Mouse (Mus musculus) layer of hippocampus, adult 8-10 months (tissue): Measurements from ENCODE around the gene Atg4b. TPM values are rescaled to one million over a fixed set of nuclear protein-coding genes. Genes with fewer than 3 reads are reported as not detected.

Source experiments
- DNase-seq, 2 experiments: peaks; one replicate each; pipeline ENCODE4 v3.0.0; 2022; ENCODE audit warnings: low spot score in 2 of 2
- total RNA-seq, 4 experiments: library from RNA; stranded (reverse); gene quantifications; 2 replicates each; pipeline ENCODE4 v1.2.4; 2022

Atg4b gene
- total RNA-seq: 10 to 100 TPM; 73.6 to 96.0 (median 80.6) TPM

- no peak for DNase-seq
Observed at GRCm38 (mm10) chr1:93751290-93751689, at the start of gene Atg4b. Gene Atg4b (plus strand): TSS chr1:93751500.

DNA sequence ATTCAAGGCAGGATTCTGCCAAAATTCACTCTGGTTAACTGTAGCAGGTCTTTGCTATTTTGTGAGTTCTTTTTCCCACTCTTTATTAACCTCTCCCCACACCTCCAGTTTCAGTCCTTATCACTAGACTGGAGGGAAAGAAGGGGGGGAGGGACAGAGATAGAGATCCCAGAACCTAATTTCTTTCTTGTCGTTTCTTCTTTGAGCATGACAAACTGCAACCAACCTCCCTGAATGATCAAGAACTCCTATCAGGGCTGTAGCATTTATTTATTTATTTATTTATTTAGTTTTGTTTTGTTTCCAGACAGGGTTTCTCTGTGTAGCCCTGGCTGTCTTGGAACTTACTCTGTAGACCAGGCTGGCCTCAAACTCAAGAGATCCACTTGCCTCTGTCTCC lies 49.2 kb upstream of the Atg4b start:
- no peak for DNase-seq

DNA sequence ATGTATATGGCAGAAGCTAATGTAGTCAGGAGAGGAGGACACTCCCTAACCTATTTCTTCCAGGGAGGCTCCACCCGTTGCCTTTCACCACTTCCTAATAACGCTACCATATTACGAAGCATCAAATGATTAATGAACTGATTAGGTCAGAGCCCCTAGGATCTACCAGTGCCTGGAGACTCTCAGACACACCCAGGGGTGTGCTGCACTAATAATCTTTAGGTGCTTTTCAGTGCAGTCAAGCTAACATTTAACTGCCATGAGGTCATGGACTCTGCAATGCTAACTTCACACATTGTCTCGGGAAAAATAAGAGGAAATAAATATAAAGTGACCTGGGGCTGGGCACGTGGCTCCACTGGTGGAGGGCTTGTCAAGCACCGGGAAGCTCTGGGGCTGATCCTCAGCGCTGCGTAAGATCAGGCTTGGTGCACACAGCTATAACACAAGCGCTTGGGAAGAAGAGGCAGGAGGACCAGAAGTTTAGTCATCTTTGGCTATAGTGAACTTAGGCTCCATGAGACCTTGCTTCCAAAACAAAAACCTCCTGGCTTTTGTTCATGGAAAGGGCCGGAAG lies 47.7 kb upstream of the Atg4b start:
- no peak for DNase-seq

GRCm38 (mm10) chr1:93704341-93704740 lies 47.0 kb upstream of the Atg4b start:
- no peak for DNase-seq

GRCm38 (mm10) chr1:93705389-93705788 lies 45.9 kb upstream of the Atg4b start:
- DNase-seq: no peak

- no peak for DNase-seq
Observed at GRCm38 (mm10) chr1:93716166-93716565, 35.1 kb upstream of the Atg4b start.

DNA sequence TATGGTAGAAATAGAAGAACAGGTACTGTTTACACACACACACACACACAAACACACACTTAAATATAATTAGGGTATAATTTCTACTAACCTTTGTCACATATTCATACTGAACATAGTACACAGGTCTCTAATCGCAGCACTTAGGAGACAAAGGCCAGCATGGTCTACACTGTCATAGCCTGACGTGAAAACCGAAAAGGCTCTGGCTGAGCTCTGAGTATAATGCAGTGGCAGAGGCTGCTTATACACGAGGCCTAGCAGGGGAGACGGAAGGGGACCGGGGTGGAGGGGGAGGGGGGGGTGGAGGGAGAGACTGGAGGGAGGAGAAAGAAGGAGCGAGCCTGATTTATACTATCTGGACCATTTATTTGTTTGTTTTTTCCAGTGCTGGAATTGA lies 29.7 kb upstream of the Atg4b start:
- DNase-seq: no peak

DNA sequence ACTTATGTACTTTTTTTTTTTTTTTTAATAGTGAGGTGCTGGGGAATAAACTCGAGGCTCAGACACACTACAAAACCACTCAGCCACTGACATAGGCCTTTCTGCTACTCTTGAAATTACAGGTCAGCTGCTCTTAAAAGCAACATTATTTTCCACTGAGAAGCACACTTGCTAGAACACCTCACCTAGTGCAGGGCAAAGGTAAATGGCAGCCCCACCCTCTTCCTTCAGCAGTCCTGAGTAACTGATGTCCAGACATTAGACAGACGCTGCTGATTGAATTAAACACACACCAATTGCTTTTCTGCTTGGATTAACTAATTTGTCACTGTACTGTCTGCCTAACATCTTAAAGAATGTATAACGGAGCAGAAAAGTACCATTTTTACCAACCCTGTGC lies 26.7 kb upstream of the Atg4b start:
- no peak for DNase-seq

GRCm38 (mm10) chr1:93725665-93726064 lies 25.6 kb upstream of the Atg4b start:
- no peak for DNase-seq

DNA sequence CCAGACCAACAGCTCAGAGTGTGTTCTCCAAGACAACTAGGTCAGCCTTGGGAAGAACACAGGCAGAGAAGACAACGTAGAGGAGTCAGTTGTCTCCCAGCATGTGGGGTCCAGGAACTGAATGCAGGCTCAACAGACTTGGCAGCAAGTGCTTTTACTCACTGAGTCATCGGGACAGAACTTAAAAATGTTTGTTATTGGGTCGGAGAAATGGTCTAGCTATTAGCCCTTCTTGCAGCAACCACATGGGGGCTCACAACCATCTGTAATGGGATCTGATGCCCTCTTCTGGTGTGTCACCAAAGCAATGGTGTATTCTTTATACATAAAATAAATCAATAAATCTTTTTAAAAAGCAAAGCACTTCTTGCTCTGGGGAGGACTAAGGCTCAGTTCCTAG lies 25.2 kb upstream of the Atg4b start:
- DNase-seq: no peak

- DNase-seq: peak; percentile 33 to 39
Observed at GRCm38 (mm10) chr1:93726974-93727373, 24.3 kb upstream of the Atg4b start.

- no peak for DNase-seq
Observed at GRCm38 (mm10) chr1:93731103-93731502, 20.2 kb upstream of the Atg4b start.

DNA sequence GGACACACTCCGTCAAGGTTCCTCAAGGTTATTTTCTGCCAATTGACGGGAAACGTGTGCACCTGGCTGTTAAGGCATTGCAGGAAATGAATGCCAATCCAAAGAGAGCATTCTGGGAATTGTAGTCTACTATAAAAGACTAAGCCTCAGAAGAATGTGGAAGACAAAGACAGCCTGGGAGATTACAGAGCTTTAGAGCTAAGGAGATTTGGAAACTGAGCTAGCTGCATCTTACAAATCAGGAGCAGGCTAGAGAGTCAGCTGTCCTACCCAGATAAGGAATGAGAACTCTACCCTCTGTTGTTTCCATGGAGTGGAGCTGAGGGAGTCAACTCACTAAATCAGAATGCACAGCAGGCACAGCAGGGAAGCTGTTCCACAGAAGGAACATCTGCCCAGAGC lies 19.4 kb upstream of the Atg4b start:
- no peak for DNase-seq

DNA sequence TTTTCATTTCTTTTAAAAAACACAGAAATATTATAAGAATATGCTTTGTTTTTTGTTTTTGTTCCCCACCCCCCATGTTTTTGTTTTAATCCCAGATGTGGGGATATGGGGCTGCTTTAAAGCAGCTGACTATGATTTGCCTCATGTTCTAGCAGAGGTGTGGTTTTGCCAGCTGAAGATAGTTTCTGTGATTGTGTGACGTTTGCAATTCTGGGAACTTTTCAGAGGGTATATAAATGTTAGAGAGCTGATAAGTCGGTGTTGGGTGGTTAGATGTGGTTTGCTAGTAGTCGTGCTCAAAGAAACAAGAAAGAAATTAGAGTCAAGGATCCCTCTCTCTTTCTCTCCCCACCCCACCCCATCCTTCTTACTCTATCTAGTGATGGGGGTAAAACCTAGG lies 15.4 kb upstream of the Atg4b start:
- DNase-seq: no peak

DNA sequence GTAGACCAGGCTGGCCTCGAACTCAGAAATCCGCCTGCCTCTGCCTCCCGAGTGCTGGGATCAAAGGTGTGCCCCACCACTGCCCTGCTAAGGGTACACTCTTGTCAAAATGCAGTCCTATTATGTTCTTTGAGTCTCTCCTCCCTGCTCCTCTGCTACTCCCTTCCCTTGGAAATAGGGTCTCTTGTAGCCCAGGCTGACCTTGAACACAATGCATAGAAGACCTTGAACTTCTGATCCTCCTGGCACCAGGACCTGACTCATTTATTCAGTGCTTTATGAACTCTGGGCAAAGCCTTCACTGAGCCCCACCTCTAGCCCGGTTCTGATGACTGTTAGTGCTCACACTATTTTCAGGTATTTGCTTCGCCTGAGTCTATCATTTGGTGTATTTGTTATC lies 13.6 kb upstream of the Atg4b start:
- DNase-seq: no peak

DNA sequence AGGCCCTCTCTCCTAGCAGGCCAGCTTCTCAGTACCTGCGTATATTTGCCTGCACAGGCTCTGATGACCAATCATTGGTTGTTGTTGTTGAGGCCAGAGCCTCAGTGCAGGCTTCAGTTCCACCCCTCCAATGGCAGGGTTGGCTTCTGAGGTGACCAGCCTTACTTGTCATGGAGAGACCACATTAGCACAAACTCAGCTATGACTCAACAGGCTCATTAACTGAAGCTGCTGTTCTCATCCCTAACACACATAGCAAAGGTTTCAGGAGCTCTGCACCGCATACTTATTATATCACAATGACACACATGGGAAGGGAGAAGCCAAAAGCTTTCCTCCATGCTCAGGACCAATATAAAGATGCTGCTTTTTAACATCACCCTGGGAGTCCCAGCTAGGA lies 10.6 kb upstream of the Atg4b start:
- no peak for DNase-seq

DNA sequence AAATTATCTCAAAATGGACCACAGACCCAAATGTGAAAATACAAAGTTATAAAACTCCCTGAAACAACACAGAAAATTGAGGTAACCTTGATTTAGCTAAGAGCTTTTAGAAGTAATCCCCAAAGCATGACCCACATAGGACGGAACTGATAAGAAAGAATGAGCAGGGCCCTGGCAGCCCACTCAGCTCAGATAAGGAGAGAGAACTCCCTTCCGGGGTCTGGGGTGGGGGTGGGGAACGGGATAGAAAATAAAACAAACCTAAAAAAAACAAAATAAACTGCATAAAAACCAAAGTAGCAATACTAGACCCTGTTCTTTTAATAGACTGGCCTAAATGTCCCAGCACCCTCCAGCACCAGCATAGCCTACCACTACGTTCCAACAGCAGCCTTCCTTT lies 9.3 kb upstream of the Atg4b start:
- DNase-seq: no peak

DNA sequence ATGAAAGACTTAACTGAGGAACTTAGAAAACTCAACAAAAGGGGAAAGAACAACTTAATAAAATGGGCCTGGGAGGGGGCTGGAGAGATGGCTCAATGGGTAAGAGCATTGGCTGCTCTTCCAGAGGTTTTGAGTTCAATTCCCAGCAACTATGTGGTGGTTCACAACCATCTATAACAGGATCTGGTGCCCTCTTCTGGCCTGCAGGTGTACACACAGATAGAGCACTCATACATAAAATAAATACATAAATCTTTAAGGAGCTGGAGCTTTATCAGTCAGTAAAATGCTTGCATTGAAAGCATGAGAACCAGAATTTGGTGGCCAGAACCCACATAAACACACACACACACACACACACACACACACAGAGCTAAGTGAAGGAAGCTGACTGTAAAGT lies 8.4 kb upstream of the Atg4b start:
- no peak for DNase-seq

DNA sequence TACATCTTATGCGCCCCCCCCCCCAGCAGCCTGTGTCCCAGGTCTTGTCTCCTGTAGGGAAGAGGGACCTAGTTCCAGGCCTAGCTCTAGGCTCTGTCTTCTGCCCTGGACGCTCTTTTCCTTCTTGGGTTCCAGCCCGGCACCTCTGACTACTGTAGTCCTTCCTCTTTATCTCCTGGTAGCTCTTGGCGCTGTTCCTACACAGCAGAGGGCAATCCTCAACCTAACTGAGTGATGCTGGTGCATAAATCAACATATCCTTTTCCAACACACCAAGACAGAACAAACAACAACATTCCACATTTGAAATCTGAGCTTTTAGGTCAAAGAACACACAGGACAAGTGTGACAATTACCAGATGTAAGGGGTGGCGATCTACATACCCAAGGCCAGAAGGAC lies 5.1 kb upstream of the Atg4b start:
- DNase-seq: no peak

DNA sequence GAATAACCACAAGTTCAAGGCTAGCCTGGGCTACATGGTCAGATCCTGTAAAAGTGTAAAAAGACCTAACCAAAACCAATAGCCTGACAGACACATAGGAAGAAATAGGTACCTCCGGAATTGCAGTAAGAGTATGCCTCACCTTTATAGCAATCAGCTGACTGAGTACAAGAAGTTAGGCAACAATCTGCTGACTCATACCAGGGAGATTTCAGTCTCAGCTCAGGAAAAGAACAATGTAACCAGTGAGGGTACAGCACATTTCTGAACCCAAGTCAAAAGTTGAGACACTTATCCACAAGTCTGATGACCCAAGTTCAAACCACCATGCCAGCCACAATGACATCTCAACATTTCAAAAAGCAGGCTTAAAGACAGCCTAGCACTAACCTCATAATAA lies 2.8 kb upstream of the Atg4b start:
- DNase-seq: no peak

DNA sequence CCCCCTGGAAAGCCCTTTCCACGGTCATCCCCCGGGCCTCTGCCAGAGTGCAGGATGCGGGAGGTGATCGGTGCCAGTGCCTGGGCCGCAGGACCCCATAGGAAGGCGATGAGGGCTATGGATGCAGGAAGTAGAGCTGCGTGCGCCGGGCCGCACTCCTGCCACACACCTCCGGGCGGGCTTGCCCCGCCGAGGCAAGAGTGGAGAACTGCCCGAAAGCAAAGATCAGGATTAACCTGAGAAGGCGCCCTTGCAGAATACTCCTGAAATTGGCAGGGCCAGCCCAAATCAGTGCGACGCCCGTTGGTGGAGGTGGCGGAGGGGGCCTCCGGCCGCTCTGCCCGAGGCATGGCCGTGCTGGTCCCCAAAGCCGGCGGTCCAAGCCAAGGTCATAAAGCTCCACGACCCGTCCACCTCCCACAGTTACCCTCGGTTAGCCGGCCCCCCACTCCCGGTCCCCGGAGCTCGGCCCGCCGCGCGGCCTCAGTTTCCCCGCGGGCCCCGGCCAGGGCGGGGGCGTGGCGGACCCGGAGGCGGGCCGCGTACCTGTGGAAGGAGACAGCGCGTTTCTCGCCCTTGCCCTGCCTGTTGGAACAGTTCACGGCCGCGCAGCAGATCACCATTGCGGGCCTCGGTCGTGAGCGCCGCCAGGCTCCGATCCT lies 2.7 kb downstream of the Atg4b start:
- DNase-seq: peak; percentile 29 to 30

DNA sequence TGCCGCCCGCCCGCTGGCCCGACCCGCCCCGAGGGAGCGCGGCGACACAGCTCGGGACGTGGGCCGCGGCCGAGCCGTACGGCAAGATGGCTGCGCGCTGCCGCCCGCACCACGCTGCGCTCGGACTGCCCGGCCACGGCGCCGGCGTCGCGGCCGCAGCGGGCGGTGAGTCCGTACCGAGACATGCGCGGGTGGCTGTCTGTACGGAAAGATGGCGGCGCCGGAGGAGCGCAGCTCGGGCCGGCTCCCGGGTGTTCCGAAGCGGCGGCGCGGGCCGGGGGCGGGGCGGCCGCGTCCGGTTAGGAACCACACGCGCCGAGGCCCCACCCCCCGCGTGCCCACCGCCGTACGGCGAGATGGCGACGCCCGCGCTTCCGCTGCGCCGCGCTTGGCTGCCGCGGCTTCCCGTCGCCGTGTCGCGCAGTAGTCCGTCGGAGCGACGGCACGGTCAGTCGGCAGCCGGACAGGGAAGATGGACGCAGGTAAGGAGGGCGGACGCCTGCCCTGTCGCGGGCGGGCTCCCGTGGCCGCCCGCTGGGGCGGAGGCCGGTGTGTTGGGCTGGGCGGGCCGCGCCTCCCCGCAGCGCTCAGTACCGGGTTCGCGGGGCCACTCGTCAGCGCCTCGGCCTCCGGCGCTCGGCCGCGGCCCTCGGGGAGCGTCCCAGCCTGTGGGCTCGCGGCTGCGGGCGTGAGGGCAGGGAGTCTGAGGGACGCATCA lies 3.4 kb downstream of the Atg4b start, which contains the start of gene Thap4:
TSS of gene Thap4 (minus strand) at position 292 of the 718 bp plus-strand sequence.
- peak; percentile 89 to 94 for DNase-seq

DNA sequence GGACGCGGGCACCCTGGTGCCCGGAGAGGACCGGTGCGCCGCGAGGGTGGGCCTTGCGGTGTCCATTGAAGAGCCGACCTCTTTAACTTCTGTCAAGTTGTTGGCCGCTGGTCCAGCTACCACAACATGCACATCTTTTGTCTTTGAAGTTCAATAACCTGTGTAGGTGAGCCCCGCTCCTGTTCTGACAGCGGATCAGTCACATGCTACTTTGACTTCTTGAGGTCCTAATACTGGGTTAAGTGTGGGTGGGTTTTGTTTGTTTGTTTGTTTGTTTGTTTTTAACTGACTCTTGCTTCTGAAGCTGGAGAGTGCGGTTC lies 4.0 kb downstream of the Atg4b start:
- no peak for DNase-seq
